16 mouse cellular contexts compared by ENCODE assay signal in genomic region chr12:108067811-108068375, GRCm38 (mm10).
A peak's percentile ranks its signal among the peaks of the same experiment; 100 is the strongest.
DNase-seq lines count a peak whose midpoint lies in the region; ATAC-seq and TF ChIP-seq lines count a peak whose summit lies in the region.
"Had no signal": no experiment of that assay in that cellular context is flagged by ENCODE, and none has a peak within 500 bp of the region (broad histone marks: within the 10 kb centered on the region; RNA-seq: fewer than 3 reads in every experiment).

No protein-coding gene starts in this region.

- H3K36me3 ChIP-seq in midbrain, postnatal 0 days (ENCODE audit: insufficient read depth, low read length), result no peaks in the 10 kb centered on the region
- no peaks in the 10 kb centered on the region for H3K36me3 ChIP-seq in midbrain, embryonic 16.5 days (ENCODE audit: control insufficient read depth, insufficient read depth, low read length)
- H3K36me3 ChIP-seq: embryonic facial prominence, embryonic 13.5 days; hindbrain, embryonic 15.5 days; kidney, embryonic 15.5 days; limb, embryonic 13.5 days had no signal

- no peak overlapping the region for H3K4me3 ChIP-seq in midbrain, postnatal 0 days (ENCODE audit: low read depth, low read length)
- no peak overlapping the region for H3K4me3 ChIP-seq in midbrain, embryonic 16.5 days (ENCODE audit: low read depth, low read length)
- H3K4me3 ChIP-seq: embryonic facial prominence, embryonic 13.5 days; hindbrain, embryonic 15.5 days; kidney, embryonic 15.5 days; limb, embryonic 13.5 days; megakaryocyte, embryonic 14.5 days had no signal

- no peak overlapping the region for H3K27ac ChIP-seq in midbrain, postnatal 0 days (ENCODE audit: low read depth, low read length)
- no peak overlapping the region for H3K27ac ChIP-seq in midbrain, embryonic 16.5 days (ENCODE audit: low read length)
- H3K27ac ChIP-seq: embryonic facial prominence, embryonic 13.5 days; hindbrain, embryonic 15.5 days; kidney, embryonic 15.5 days; limb, embryonic 13.5 days had no signal

- WGBS in midbrain, postnatal 0 days, result 77% methylated on average over 13 of the region's 13 CpGs
- WGBS in midbrain, embryonic 16.5 days, result 79% methylated on average over 13 of the region's 13 CpGs

- peak; percentile 23 to 24 for DNase-seq in adrenal gland, postnatal 36 days
- DNase-seq in adrenal gland, adult 18-20 months (ENCODE audit: low spot score in 2 of 2), result no peak
- DNase-seq in midbrain, postnatal 0 days (ENCODE audit: low spot score), result peak; percentile 17
- DNase-seq in cerebellum, adult 9-10 months, result peak; percentile 90
- DNase-seq in layer of hippocampus, postnatal 14 days (ENCODE audit: low spot score in 2 of 2), result peak; percentile 46 to 57
- no peak for DNase-seq in spleen, postnatal 14 days (ENCODE audit: low spot score in 2 of 2)
- DNase-seq in embryo, embryonic 9.5 days (ENCODE audit: extremely low spot score), result no peak
- DNase-seq: lung, adult 2 months; thymus, adult 2 months had no signal

- no peak for ATAC-seq in midbrain, postnatal 0 days (ENCODE audit: low FRiP score)
- ATAC-seq in midbrain, embryonic 16.5 days, result no peak
- ATAC-seq: Patski had no signal

- H3K9me3 ChIP-seq in midbrain, postnatal 0 days (ENCODE audit: low read length), result no peaks in the 10 kb centered on the region
- H3K9me3 ChIP-seq in midbrain, embryonic 16.5 days (replicated peaks; ENCODE audit: control insufficient read depth, low read length, poor library complexity, severe bottlenecking), result no peaks in the 10 kb centered on the region
- H3K9me3 ChIP-seq: embryonic facial prominence, embryonic 13.5 days; hindbrain, embryonic 15.5 days; kidney, embryonic 15.5 days; limb, embryonic 13.5 days; megakaryocyte, embryonic 14.5 days had no signal

- H3K4me1 ChIP-seq in midbrain, postnatal 0 days (ENCODE audit: insufficient read depth, low read length), result no peaks in the 10 kb centered on the region
- H3K4me1 ChIP-seq in midbrain, embryonic 16.5 days (ENCODE audit: control insufficient read depth, insufficient read depth, low read length), result no peaks in the 10 kb centered on the region
- H3K4me1 ChIP-seq: hindbrain, embryonic 15.5 days; megakaryocyte, embryonic 14.5 days had no signal

- TF ChIP-seq CTCF in midbrain, postnatal 0 days (IDR thresholded peaks at IDR 0.05), result no peak

- H3K9ac ChIP-seq in midbrain, postnatal 0 days (replicated peaks; ENCODE audit: low read length, poor library complexity, severe bottlenecking), result no peak overlapping the region
- H3K9ac ChIP-seq in midbrain, embryonic 16.5 days (ENCODE audit: low read depth, low read length), result no peak overlapping the region
- H3K9ac ChIP-seq: embryonic facial prominence, embryonic 13.5 days; hindbrain, embryonic 15.5 days; kidney, embryonic 15.5 days; limb, embryonic 13.5 days had no signal

- H3K4me2 ChIP-seq in midbrain, postnatal 0 days (ENCODE audit: low read depth, low read length, poor library complexity, severe bottlenecking), result no peak overlapping the region
- H3K4me2 ChIP-seq in midbrain, embryonic 16.5 days (ENCODE audit: low read length), result no peak overlapping the region
- H3K4me2 ChIP-seq: embryonic facial prominence, embryonic 13.5 days; hindbrain, embryonic 15.5 days; kidney, embryonic 15.5 days; limb, embryonic 13.5 days had no signal

- H3K27me3 ChIP-seq in midbrain, postnatal 0 days (ENCODE audit: insufficient read depth, low read length), result no peaks in the 10 kb centered on the region
- no peaks in the 10 kb centered on the region for H3K27me3 ChIP-seq in midbrain, embryonic 16.5 days (ENCODE audit: control insufficient read depth, insufficient read depth, low read depth, low read length)
- H3K27me3 ChIP-seq: embryonic facial prominence, embryonic 13.5 days; hindbrain, embryonic 15.5 days; kidney, embryonic 15.5 days; limb, embryonic 13.5 days; Patski had no signal

Comparison
In these comparisons a context has a peak if more than half of its experiments do, and no peak if none do; other contexts are left out.
1. DNase-seq: peak in adrenal gland, postnatal 36 days (2 of 2), midbrain, postnatal 0 days (single experiment), cerebellum, adult 9-10 months (single experiment) and layer of hippocampus, postnatal 14 days (2 of 2); none in adrenal gland, adult 18-20 months (0 of 2), spleen, postnatal 14 days (0 of 2) and embryo, embryonic 9.5 days (single experiment).